Mouse (Mus musculus): Measurements from ENCODE around the gene Gusb.

The Gusb gene

DNA sequence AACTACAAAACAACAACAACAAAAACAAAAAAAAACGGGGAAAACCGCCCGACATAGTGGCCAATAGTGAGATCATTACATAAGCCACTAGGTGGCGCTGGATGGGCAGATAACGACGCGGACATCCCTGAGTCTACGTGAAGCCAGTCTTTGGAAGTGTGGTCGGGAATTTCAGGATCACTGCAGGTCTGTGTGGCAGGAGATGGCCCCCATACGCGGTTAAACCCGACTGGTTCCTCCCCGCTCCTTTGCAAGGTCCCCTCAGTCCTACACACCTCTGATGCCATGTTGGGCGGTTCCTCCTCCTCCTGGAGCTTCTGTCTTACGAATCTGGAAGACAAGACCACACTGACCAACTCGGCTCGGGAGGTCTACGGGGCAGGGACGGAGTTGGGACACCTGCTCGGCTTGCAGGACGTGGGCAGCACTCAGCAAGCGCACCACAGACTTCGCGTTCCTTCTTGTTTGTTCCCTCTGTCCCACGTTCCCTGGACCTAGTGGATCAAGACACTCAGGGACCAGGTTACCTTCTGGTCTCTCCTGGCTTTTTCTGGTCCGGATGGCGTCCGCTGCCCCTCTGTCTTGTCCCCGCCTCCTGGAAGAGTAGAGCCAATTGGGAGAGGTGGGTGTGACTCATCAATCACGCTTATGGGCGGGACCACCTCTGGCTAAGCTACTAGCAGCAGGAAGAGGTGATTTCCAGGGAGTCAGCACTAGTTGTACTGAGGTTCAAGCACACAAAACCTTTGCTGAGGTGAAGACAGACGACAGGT lies 21.1 kb upstream of the Gusb start:
- in situ Hi-C loops (cut with MboI, MseI): no loop called here

DNA sequence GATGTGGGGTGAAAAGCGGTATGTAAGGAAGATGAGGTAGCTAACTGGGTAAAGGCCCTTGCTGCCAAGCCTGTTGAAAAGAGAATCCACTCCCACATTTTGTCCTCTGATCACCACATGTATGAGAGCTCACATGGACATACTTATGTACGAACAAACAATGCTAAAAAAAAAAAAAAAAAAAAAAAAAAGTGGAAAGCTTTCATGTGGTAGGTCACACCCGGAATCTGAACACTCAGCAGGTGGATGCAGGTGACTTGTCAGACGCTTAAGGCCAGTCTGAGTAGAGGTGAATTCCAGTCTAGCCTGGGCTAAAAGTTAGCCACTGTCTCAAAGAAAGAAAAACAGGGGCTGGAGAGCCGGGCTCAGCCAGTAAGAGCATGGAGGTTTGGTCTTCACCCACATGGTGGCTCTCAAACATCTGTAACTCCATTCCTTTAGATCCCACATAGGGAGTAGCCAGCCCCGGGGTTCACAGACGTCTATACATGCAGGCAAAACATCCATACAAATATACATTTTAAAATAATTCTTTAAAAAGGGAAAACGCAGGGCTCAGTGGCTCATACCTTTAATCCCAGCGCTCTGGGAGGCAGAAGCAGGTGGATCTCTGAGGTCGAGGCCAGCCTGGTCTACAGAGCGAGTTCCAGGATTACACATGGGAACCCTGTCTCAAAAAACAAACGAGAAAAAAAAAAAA lies 20.4 kb upstream of the Gusb start:
- in situ Hi-C loops (cut with MboI, MseI): no loop called here

GRCm38 (mm10) chr5:130022366-130022765 lies 19.5 kb upstream of the Gusb start:
- in situ Hi-C loops (cut with MboI, MseI): no loop called here

DNA sequence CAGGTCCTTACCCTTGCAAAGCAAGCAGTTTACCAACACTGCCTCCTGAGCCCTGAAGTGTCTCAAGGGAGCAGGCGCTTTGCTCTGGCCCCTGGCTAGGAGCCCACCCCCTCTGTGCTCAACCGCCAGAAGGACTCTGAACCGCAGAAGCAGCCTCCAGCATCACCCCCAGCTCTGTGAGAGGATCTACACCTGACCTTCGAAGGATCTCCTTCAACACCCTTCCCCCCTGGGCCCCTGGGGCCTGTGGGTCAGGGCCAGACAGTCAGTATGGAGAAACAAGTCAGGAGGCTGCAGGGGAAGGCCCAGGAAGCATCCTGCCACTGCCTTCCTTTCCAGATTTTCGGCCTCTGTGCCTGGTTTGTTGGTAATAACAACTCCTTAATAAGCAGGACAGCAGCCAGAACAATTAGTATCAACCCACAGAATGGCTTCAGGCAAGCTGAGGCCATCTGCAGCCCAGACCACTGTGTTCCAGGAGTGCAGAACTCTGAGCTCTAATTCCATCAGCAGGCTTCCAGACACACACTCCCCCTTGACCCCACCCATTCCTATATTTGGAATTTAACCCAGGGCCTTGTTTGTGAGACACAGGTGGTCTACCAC lies 18.6 kb upstream of the Gusb start:
- in situ Hi-C loops (cut with MboI, MseI): no loop called here

GRCm38 (mm10) chr5:130019461-130019860 lies 16.6 kb upstream of the Gusb start:
- in situ Hi-C loops (cut with MboI, MseI): no loop called here

- in situ Hi-C loops (cut with MboI, MseI): no loop called here
Measured at GRCm38 (mm10) chr5:130015104-130015503, 12.3 kb upstream of the Gusb start.

DNA sequence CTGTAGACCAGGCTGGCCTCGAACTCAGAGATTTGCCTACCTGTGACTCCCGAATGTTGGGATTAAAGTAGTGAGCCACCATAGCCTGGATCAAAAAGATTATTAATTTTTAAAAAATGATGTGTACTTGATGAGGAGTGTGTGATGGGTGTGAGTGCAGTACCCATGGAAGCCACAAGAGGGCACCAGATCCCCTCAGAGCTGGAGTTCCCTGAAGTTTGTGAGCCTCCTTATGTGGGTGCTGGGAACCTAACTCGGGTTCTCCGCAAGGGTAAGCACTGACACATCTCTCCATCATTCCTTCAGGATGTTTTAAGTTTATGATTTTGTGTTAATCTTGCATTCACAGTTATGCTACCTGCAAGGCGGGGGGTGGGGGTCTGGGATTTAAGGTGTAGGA lies 8.1 kb upstream of the Gusb start:
- in situ Hi-C loops (cut with MboI, MseI): no loop called here

DNA sequence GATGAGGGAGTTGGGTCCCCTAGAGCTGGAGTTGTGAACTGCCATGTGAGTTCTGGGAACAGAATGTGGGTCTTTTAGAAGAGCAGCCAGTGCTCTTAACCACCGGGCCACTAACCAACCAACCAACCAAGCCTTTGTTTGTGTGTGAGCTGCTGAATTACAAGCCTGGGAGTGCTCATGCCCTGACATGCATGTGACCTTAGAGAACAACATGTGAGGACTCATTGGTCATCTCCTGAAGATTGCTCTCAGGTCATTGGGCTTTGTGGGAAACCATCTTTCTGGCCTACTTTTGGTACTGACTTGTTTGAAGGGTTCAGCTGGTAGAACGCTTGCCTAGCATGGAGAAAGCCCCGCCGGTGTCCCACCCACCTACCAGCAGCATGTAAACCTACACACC lies 6.9 kb upstream of the Gusb start:
- in situ Hi-C loops (cut with MboI, MseI): no loop called here

- in situ Hi-C loops (cut with MboI, MseI): no loop called here
Measured at GRCm38 (mm10) chr5:130008034-130008590, 5.3 kb upstream of the Gusb start.

DNA sequence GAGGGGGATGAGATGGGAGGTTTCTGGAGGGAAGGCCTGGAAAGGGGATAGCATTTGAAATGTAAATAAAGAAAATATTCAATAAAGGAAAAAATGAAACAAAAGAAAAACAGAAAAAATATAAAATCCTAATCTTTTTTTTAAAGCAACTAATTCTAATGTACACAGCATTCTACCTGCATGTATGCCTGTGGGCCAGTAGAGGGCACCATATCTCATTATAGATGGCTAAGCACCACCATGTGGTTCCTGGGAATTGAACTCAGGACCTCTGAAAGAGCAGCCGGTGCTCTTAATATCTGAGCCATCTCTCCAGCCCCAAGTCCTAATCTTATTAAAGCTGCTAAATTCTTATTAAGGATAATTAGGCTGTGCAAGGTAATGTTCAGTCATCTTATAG lies 4.5 kb upstream of the Gusb start:
- in situ Hi-C loops (cut with MboI, MseI): no loop called here

- in situ Hi-C loops (cut with MboI, MseI): no loop called here
Measured at GRCm38 (mm10) chr5:130003229-130003628, 380 bp upstream of the Gusb start.

DNA sequence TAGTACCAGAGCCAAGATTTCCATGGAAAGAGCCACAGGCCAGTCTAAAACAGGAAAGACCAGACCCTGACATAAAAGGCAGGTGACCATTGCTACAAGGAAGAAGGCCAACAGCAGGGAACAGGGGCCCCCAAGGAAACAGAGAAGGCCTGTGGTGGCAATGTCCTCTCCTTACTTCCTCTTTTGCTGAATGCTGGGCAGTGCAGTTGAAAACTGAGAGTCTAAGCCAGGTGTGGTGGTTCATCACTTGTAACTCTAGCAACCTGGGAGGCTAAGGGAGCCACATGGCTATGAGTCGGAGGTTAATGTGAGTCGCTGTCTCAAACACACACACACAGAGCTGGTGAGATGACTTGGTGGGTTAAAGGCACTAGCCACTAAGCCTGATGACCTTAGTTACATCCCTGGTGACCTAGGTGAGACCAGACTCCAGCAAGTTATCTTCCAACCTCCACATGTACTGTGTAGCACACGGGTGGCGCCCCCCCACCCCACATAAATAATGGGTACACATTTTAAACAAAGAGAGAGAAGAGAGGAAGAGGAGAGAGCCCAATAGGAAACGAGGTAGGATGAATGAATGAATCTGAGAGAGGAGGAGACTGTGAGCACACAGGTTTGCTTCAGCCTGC lies 1.4 kb downstream of the Gusb start:
- in situ Hi-C loops (cut with MboI, MseI): no loop called here

DNA sequence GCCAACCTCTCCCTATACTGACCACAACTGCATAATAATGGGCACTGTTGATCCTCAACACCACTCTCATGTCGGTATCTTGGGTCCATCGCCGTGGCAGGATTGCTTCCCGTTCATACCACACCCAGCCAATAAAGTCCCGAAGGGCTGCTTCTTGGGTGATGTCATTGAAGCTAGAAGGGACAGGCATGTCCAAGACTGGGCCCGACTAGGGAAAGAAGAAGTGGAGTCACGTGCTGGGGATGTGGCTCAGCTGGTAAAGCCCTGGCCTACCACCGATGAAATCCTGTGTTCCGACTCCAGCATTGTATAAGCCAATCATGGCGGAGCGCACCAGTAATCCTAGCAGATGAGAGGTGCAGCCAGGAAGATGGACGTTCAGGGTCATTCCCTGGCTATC lies 2.1 kb downstream of the Gusb start:
- in situ Hi-C loops (cut with MboI, MseI): no loop called here

GRCm38 (mm10) chr5:129999097-129999496 lies 3.8 kb downstream of the Gusb start:
- in situ Hi-C loops (cut with MboI, MseI): no loop called here

DNA sequence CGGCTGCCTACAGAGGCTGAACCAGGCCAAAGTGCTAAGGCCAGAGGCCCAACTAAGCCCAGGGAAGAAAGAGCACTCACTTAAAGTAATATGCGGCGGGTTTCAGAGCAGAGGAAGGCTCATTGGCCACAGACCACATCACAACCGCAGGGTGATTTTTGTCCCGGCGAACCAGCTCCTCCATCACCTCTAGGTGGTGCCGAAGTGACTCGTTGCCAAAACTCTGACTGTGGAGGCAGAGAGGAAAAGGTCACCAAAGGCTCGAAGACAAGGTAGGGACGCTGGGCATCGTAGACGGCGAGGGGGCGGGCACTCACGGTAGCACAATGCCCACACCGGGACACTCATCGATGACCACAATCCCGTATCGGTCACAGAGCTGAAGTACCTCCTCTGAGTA lies 5.1 kb downstream of the Gusb start:
- in situ Hi-C loops (cut with MboI, MseI): no loop called here

GRCm38 (mm10) chr5:129994989-129995388 lies 7.9 kb downstream of the Gusb start:
- in situ Hi-C loops (cut with MboI, MseI): no loop called here

DNA sequence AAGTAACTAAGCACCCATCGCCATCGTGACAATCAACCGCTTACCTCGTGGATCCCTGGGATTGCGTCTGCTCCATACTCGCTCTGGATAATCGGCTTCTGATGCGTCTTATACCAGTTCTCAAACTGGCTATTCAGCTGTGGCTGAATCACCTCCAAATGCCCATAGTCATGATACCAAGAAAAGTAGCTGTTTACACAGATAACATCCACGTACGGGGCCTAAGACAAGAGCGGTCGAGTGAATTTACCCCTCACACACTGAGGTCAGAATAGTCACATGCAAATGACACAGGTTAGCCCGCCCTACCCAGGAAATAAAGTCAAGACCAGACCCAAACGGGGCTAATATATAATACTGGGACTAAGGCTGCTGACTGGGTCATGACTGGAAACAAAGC lies 9.5 kb downstream of the Gusb start:
- in situ Hi-C loops (cut with MboI, MseI): no loop called here

DNA sequence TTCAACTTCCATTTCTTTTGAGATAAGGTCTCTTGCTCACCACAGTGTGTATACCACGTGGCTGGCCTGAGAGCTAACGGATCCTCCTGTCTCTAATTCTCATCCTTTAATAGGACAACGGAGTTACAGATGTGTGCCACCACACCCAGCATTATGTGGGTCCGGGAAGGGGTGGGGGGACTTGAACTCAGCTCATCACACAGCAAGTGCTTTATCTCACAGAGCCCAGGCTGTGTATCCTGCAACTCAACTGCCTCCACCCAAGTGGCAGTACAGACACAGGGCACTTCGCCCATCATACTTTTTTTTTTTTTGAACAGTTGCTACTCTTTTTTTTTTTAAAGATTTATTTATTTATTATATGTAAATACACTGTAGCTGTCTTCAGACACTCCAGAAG lies 11.0 kb downstream of the Gusb start:
- in situ Hi-C loops (cut with MboI, MseI): no loop called here

DNA sequence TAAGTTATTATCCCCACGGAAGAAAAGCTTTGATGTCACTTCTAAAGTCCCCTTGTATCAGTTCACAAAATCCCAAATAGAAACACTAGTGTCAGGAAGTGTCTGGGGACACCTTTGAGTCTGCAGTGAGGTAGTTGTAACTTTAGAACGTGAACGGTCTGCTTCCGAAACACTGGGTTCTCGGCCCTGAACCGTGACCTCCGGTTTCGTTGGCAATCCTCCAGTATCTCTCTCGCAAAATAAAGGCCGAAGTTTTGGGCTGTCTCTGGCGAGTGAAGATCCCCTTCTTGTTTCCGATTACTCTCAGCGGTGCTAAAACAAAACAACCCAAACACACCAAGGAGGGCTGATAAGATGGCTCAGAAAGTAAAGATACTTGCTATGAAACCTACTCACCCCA lies 13.5 kb downstream of the Gusb start:
- in situ Hi-C loops (cut with MboI, MseI): no loop called here

GRCm38 (mm10) chr5:129980216-129980615 lies 22.6 kb downstream of the Gusb start:
- in situ Hi-C loops (cut with MboI, MseI): no loop called here

- in situ Hi-C loops (cut with MboI, MseI): no loop called here
Measured at GRCm38 (mm10) chr5:129978608-129979007, 24.2 kb downstream of the Gusb start.

DNA sequence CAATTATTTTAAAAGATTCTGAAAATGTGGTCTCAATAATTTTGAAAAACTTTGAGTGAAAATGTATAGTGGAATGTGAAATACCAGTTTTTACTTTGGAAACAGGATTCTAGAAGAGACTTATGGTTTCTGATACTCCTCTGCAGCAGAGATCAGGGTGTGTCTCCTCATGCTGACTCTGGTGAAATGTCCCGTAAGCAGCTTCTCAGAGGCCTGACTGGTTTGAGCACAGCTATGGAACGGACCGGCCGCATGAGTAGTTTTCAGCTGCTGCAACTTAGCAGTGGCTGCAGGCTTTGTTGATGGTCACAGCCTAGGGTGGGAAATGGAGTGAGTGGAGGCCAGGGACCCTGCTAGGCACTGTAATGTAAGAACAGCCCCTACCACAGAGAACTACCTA lies 25.1 kb downstream of the Gusb start:
- in situ Hi-C loops (cut with MboI, MseI): no loop called here
